Mouse (Mus musculus): ENCODE results near the gene Ezh2. TPM values are rescaled to one million over a fixed set of nuclear protein-coding genes. Genes with fewer than 3 reads are reported as not detected.
"Not testable (repeated sequence)": the region's sequence is repeated elsewhere in the genome, so short reads cannot be mapped to it uniquely, and the experiment has no call there.

Gene Ezh2
- polyA plus RNA-seq, 1 experiment from 2014 or later, result 37.2 TPM

GRCm38 (mm10) chr6:47627978-47628377 lies 32.8 kb upstream of the Ezh2 start:
- Histone ChIP-seq H3K9ac (replicated peaks) (no peak overlapping the region), H3K27me3 (ENCODE audit: insufficient read depth, low read length) (no peaks in the 10 kb centered on the region), H3K4me1 (ENCODE audit: insufficient read depth) (no peaks in the 10 kb centered on the region), H3K27ac (ENCODE audit: low read depth) (no peak overlapping the region), H3K4me2 (ENCODE audit: low read depth, low read length) (no peak overlapping the region), H3K36me3 (replicated peaks; ENCODE audit: insufficient read depth, low read length) (no peaks in the 10 kb centered on the region), H3K9me3 (ENCODE audit: low read length) (no peaks in the 10 kb centered on the region), H3K4me3 (ENCODE audit: low read depth, low read length) (no peak overlapping the region)
- TF ChIP-seq EP300 (IDR thresholded peaks at IDR 0.05; ENCODE audit: low read depth), result no peak
- no peak for TF ChIP-seq CTCF (IDR thresholded peaks at IDR 0.05; ENCODE audit: low read depth)
- 41% methylated on average over 3 of the region's 3 CpGs for WGBS (ENCODE audit: insufficient replicate concordance)
- no peak for ATAC-seq
- DNase-seq, result no peak

GRCm38 (mm10) chr6:47626976-47627375 lies 31.8 kb upstream of the Ezh2 start:
- H3K27me3 ChIP-seq (ENCODE audit: insufficient read depth, low read length); H3K4me3 ChIP-seq (ENCODE audit: low read depth, low read length); H3K27ac ChIP-seq (ENCODE audit: low read depth); ATAC-seq; H3K9me3 ChIP-seq (ENCODE audit: low read length); H3K4me1 ChIP-seq (ENCODE audit: insufficient read depth); H3K4me2 ChIP-seq (ENCODE audit: low read depth, low read length); H3K36me3 ChIP-seq (replicated peaks; ENCODE audit: insufficient read depth, low read length); DNase-seq; H3K9ac ChIP-seq (replicated peaks): not testable (repeated sequence)
- 78% methylated on average over 3 of the region's 3 CpGs for WGBS (ENCODE audit: insufficient replicate concordance)

- no peak overlapping the region for H3K9ac ChIP-seq (replicated peaks)
- ATAC-seq (no peak), DNase-seq (no peak)
- H3K4me2 ChIP-seq (ENCODE audit: low read depth, low read length), result no peak overlapping the region
- H3K27ac ChIP-seq (ENCODE audit: low read depth), result no peak overlapping the region
- no peak for TF ChIP-seq CTCF (IDR thresholded peaks at IDR 0.05; ENCODE audit: low read depth)
- no peak for TF ChIP-seq EP300 (IDR thresholded peaks at IDR 0.05; ENCODE audit: low read depth)
- no peaks in the 10 kb centered on the region for H3K4me1 ChIP-seq (ENCODE audit: insufficient read depth)
- no peak overlapping the region for H3K4me3 ChIP-seq (ENCODE audit: low read depth, low read length)
- no peaks in the 10 kb centered on the region for H3K36me3 ChIP-seq (replicated peaks; ENCODE audit: insufficient read depth, low read length)
- 82% methylated on average over 2 of the region's 2 CpGs for WGBS (ENCODE audit: insufficient replicate concordance)
- H3K27me3 ChIP-seq (ENCODE audit: insufficient read depth, low read length), result no peaks in the 10 kb centered on the region
- no peaks in the 10 kb centered on the region for H3K9me3 ChIP-seq (ENCODE audit: low read length)
Observed at GRCm38 (mm10) chr6:47621039-47621438, 25.9 kb upstream of the Ezh2 start.

GRCm38 (mm10) chr6:47608306-47608705 lies 13.2 kb upstream of the Ezh2 start:
- DNase-seq; H3K4me3 ChIP-seq (ENCODE audit: low read depth, low read length); H3K4me2 ChIP-seq (ENCODE audit: low read depth, low read length); H3K36me3 ChIP-seq (replicated peaks; ENCODE audit: insufficient read depth, low read length); H3K4me1 ChIP-seq (ENCODE audit: insufficient read depth); H3K9me3 ChIP-seq (ENCODE audit: low read length); H3K27ac ChIP-seq (ENCODE audit: low read depth); ATAC-seq; H3K9ac ChIP-seq (replicated peaks); H3K27me3 ChIP-seq (ENCODE audit: insufficient read depth, low read length): not testable (repeated sequence)
- 59% methylated on average over 5 of the region's 5 CpGs for WGBS (ENCODE audit: insufficient replicate concordance)

- WGBS (ENCODE audit: insufficient replicate concordance), result 71% methylated on average over 1 of the region's 1 CpGs
- H3K9ac ChIP-seq (replicated peaks), result no peak overlapping the region
- no peak overlapping the region for H3K4me3 ChIP-seq (ENCODE audit: low read depth, low read length)
- TF ChIP-seq EP300 (IDR thresholded peaks at IDR 0.05; ENCODE audit: low read depth), result no peak
- no peak overlapping the region for H3K27ac ChIP-seq (ENCODE audit: low read depth)
- DNase-seq, result no peak
- no peaks in the 10 kb centered on the region for H3K4me1 ChIP-seq (ENCODE audit: insufficient read depth)
- H3K4me2 ChIP-seq (ENCODE audit: low read depth, low read length), result no peak overlapping the region
- H3K9me3 ChIP-seq (ENCODE audit: low read length), result no peaks in the 10 kb centered on the region
- no peaks in the 10 kb centered on the region for H3K27me3 ChIP-seq (ENCODE audit: insufficient read depth, low read length)
- no peak for ATAC-seq
- no peaks in the 10 kb centered on the region for H3K36me3 ChIP-seq (replicated peaks; ENCODE audit: insufficient read depth, low read length)
Observed at GRCm38 (mm10) chr6:47601931-47602330, 6.8 kb upstream of the Ezh2 start.

- no peaks in the 10 kb centered on the region for H3K36me3 ChIP-seq (replicated peaks; ENCODE audit: insufficient read depth, low read length)
- WGBS (ENCODE audit: insufficient replicate concordance), result 2% methylated on average over 6 of the region's 6 CpGs
- H3K9me3 ChIP-seq (ENCODE audit: low read length), result no peaks in the 10 kb centered on the region
- peak overlapping the region; percentile 99 for H3K9ac ChIP-seq (replicated peaks)
- peak overlapping the region; percentile 99 for H3K27ac ChIP-seq (ENCODE audit: low read depth)
- TF ChIP-seq EP300 (IDR thresholded peaks at IDR 0.05; ENCODE audit: low read depth) (no peak), CTCF (IDR thresholded peaks at IDR 0.05; ENCODE audit: low read depth) (no peak)
- DNase-seq (no peak), ATAC-seq (no peak)
- H3K4me2 ChIP-seq (ENCODE audit: low read depth, low read length), result peak overlapping the region; percentile 84
- H3K4me3 ChIP-seq (ENCODE audit: low read depth, low read length), result peak overlapping the region; percentile 97
- H3K4me1 ChIP-seq (ENCODE audit: insufficient read depth), result peaks cover 6% of the 10 kb centered on the region; the same call in 1 of the 2 replicates
- H3K27me3 ChIP-seq (ENCODE audit: insufficient read depth, low read length), result no peaks in the 10 kb centered on the region
Observed at GRCm38 (mm10) chr6:47595696-47596095, 555 bp upstream of the Ezh2 start.

GRCm38 (mm10) chr6:47594141-47594835 lies 853 bp downstream of the Ezh2 start:
- Histone ChIP-seq H3K4me3 (ENCODE audit: low read depth, low read length) (peak overlapping the region; percentile 97), H3K27ac (ENCODE audit: low read depth) (peak overlapping the region; percentile 99), H3K4me1 (ENCODE audit: insufficient read depth) (peaks cover 6% of the 10 kb centered on the region; the same call in 1 of the 2 replicates), H3K27me3 (ENCODE audit: insufficient read depth, low read length) (no peaks in the 10 kb centered on the region), H3K4me2 (ENCODE audit: low read depth, low read length) (peak overlapping the region; percentile 84), H3K36me3 (replicated peaks; ENCODE audit: insufficient read depth, low read length) (no peaks in the 10 kb centered on the region), H3K9ac (replicated peaks) (peak overlapping the region; percentile 99), H3K9me3 (ENCODE audit: low read length) (no peaks in the 10 kb centered on the region)
- ATAC-seq, result peak; percentile 33
- TF ChIP-seq EP300 (IDR thresholded peaks at IDR 0.05; ENCODE audit: low read depth) (no peak), CTCF (IDR thresholded peaks at IDR 0.05; ENCODE audit: low read depth) (no peak)
- 1% methylated on average over 65 of the region's 74 CpGs for WGBS (ENCODE audit: insufficient replicate concordance)
- DNase-seq, result peak; percentile 78

All from liver, postnatal 0 days (tissue).